Mouse (Mus musculus) CH12.LX (cell line): ENCODE data around the gene Utp20. TPM values are rescaled to one million over a fixed set of nuclear protein-coding genes. Genes with fewer than 3 reads are reported as not detected.

ENCODE experiments used
- DNase-seq: peaks from one replicate; pipeline ENCODE4 v3.0.0-alpha.2; 2013; ENCODE audit errors: extremely low read depth
- H3K27ac ChIP-seq: 2 replicates; pipeline ENCODE4 v1.5.1; 2012; ENCODE audit warnings: low read depth, mild to moderate bottlenecking, control low read depth, moderate library complexity; ENCODE audit not compliant: insufficient read depth
- H3K27me3 ChIP-seq: replicated peaks from 2 replicates; pipeline ENCODE3; 2012; ENCODE audit warnings: inconsistent platforms
- H3K36me3 ChIP-seq, 2 experiments: replicated peaks in 1 of 2; 2 replicates each; pipeline versions ENCODE3 to v1.6.1; 2012; ENCODE audit warnings: inconsistent platforms in 1 of 2, low read length in 1 of 2, mild to moderate bottlenecking in 1 of 2, mixed read lengths in 1 of 2, moderate library complexity in 1 of 2; ENCODE audit not compliant: control insufficient read depth in 1 of 2, insufficient read depth in 1 of 2
- H3K4me1 ChIP-seq, 2 experiments: 2 replicates each; pipeline ENCODE4 v1.6.1; 2012; ENCODE audit warnings: inconsistent platforms in 1 of 2, moderate library complexity in 1 of 2; ENCODE audit not compliant: insufficient read depth in 2 of 2, control insufficient read depth in 1 of 2
- H3K4me2 ChIP-seq: 2 replicates; pipeline ENCODE4 v1.6.1; 2012; ENCODE audit warnings: low read depth, mild to moderate bottlenecking, control low read depth; ENCODE audit not compliant: poor library complexity, insufficient read depth, severe bottlenecking
- H3K4me3 ChIP-seq, 3 experiments: fragments of 150-350 bp in 1 of 3; sonication (generic) in 1 of 3; replicated peaks in 1 of 3; 2 replicates each; pipeline versions ENCODE3 to v1.5.1; 2011 to 2012; ENCODE audit warnings: low read depth in 2 of 3, low read length in 2 of 3, mild to moderate bottlenecking in 2 of 3, moderate library complexity in 2 of 3, control low read depth in 1 of 3, improper control_type of control experiment in 1 of 3, inconsistent platforms in 1 of 3, mixed read lengths in 1 of 3; ENCODE audit not compliant: poor library complexity in 1 of 3
- H3K79me2 ChIP-seq: replicated peaks from 2 replicates; pipeline ENCODE4 v1.6.1; 2012; ENCODE audit warnings: mild to moderate bottlenecking, moderate library complexity; ENCODE audit not compliant: control insufficient read depth, poor library complexity, insufficient read depth, severe bottlenecking; ENCODE audit errors: extremely low read depth
- H3K9ac ChIP-seq: 2 replicates; pipeline ENCODE4 v1.6.1; 2012; ENCODE audit warnings: low read depth, mild to moderate bottlenecking, control low read depth, moderate library complexity; ENCODE audit not compliant: insufficient read depth
- H3K9me3 ChIP-seq: replicated peaks from 2 replicates; pipeline ENCODE3; 2012; ENCODE audit warnings: low read length, inconsistent platforms, mixed read lengths
- BHLHE40 ChIP-seq: IDR thresholded peaks from 2 replicates; pipeline ENCODE4 v1.6.1; 2011; ENCODE audit warnings: mild to moderate bottlenecking, low read depth, low read length, improper control_type of control experiment
- CHD1 ChIP-seq: IDR thresholded peaks from 2 replicates; pipeline ENCODE4 v1.6.1; 2012; ENCODE audit warnings: low read depth, low read length, improper control_type of control experiment, inconsistent platforms
- CTCF ChIP-seq, 2 experiments: IDR thresholded peaks in 1 of 2; conservative IDR thresholded peaks in 1 of 2; 2 replicates each; pipeline ENCODE4 v1.5.1; 2011 to 2012; ENCODE audit warnings: low read depth in 2 of 2, low read length in 2 of 2, improper control_type of control experiment in 1 of 2, inconsistent platforms in 1 of 2, mild to moderate bottlenecking in 1 of 2, moderate library complexity in 1 of 2
- E2F4 ChIP-seq: IDR thresholded peaks from 2 replicates; pipeline ENCODE4 v1.6.1; 2011; ENCODE audit warnings: low read depth, low read length, improper control_type of control experiment; ENCODE audit not compliant: insufficient replicate concordance
- ELF1 ChIP-seq: IDR thresholded peaks from 2 replicates; pipeline ENCODE4 v1.6.1; 2014; ENCODE audit warnings: low read depth, mild to moderate bottlenecking, inconsistent platforms, low read length, improper control_type of control experiment
- EP300 ChIP-seq: IDR thresholded peaks from 2 replicates; pipeline ENCODE4 v1.6.1; 2011; ENCODE audit warnings: low read length, improper control_type of control experiment
- GABPA ChIP-seq: IDR thresholded peaks from 2 replicates; pipeline ENCODE4 v1.6.1; 2012; ENCODE audit warnings: low read depth, low read length, improper control_type of control experiment, inconsistent platforms; ENCODE audit not compliant: insufficient replicate concordance
- HCFC1 ChIP-seq: IDR thresholded peaks from 2 replicates; pipeline ENCODE4 v1.6.1; 2012; ENCODE audit warnings: low read depth, mild to moderate bottlenecking, inconsistent platforms, low read length, improper control_type of control experiment
- IRF4 ChIP-seq: IDR thresholded peaks from 2 replicates; pipeline ENCODE4 v1.6.1; 2014; ENCODE audit warnings: low read depth, mild to moderate bottlenecking, inconsistent platforms, low read length, improper control_type of control experiment
- JUND ChIP-seq: conservative IDR thresholded peaks from 2 replicates; pipeline ENCODE4 v1.6.1; 2011; ENCODE audit warnings: low read depth, low read length, improper control_type of control experiment
- KAT2A ChIP-seq: IDR thresholded peaks from 2 replicates; pipeline ENCODE4 v1.6.1; 2012; ENCODE audit warnings: low read length, improper control_type of control experiment, inconsistent platforms; ENCODE audit not compliant: insufficient replicate concordance
- MAFK ChIP-seq: IDR thresholded peaks from 2 replicates; pipeline ENCODE4 v1.6.1; 2011; ENCODE audit warnings: low read length, improper control_type of control experiment; ENCODE audit not compliant: insufficient replicate concordance
- MAX ChIP-seq: IDR thresholded peaks from 2 replicates; pipeline ENCODE4 v1.6.1; 2011; ENCODE audit warnings: low read length, improper control_type of control experiment
- MEF2A ChIP-seq: IDR thresholded peaks from 2 replicates; pipeline ENCODE4 v1.6.1; 2014; ENCODE audit warnings: low read depth, mild to moderate bottlenecking, inconsistent platforms, low read length, improper control_type of control experiment, borderline replicate concordance
- MXI1 ChIP-seq: IDR thresholded peaks from 2 replicates; pipeline ENCODE4 v1.6.1; 2011; ENCODE audit warnings: mild to moderate bottlenecking, low read depth, low read length, improper control_type of control experiment
- MYC ChIP-seq: IDR thresholded peaks from 2 replicates; pipeline ENCODE4 v1.6.1; 2011; ENCODE audit warnings: low read depth, mild to moderate bottlenecking, improper control_type of control experiment, low read length
- NELFE ChIP-seq: IDR thresholded peaks from 2 replicates; pipeline ENCODE4 v1.6.1; 2011; ENCODE audit warnings: low read depth, low read length, improper control_type of control experiment
- NRF1 ChIP-seq: IDR thresholded peaks from 2 replicates; pipeline ENCODE4 v1.6.1; 2014; ENCODE audit warnings: low read depth, mild to moderate bottlenecking, inconsistent platforms, low read length, improper control_type of control experiment, moderate library complexity
- POLR2A ChIP-seq: IDR thresholded peaks from 2 replicates; pipeline ENCODE4 v1.6.1; 2011; ENCODE audit warnings: low read depth, mild to moderate bottlenecking, improper control_type of control experiment, low read length
- RAD21 ChIP-seq: IDR thresholded peaks from 2 replicates; pipeline ENCODE4 v1.6.1; 2011; ENCODE audit warnings: low read depth, mild to moderate bottlenecking, low read length, improper control_type of control experiment, moderate library complexity
- SMC3 ChIP-seq: IDR thresholded peaks from 2 replicates; pipeline ENCODE4 v1.6.1; 2011; ENCODE audit warnings: low read depth, low read length, improper control_type of control experiment
- TCF12 ChIP-seq: IDR thresholded peaks from 2 replicates; pipeline ENCODE4 v1.6.1; 2014; ENCODE audit warnings: low read depth, mild to moderate bottlenecking, inconsistent platforms, low read length, improper control_type of control experiment
- USF1 ChIP-seq: IDR thresholded peaks from 2 replicates; pipeline ENCODE4 v1.6.1; 2014; ENCODE audit warnings: low read depth, mild to moderate bottlenecking, inconsistent platforms, low read length, improper control_type of control experiment
- ZNF384 ChIP-seq: IDR thresholded peaks from 2 replicates; pipeline ENCODE4 v1.6.1; 2012; ENCODE audit warnings: low read depth, low read length, improper control_type of control experiment, inconsistent platforms
- dilution Hi-C: fragments of 300-500 bp; cut with MboI; formaldehyde crosslinking; loops from 2 replicates; pipeline ENCODE4 v1.14.3; 2020; ENCODE audit warnings: low sequenced_read_pairs; ENCODE audit not compliant: extremely low pct_unique_long_range_greater_than_20kb, extremely low pct_ligation_motif_present
- in situ Hi-C: fragments of 300-500 bp; cut with MboI; formaldehyde crosslinking; loops from 3 replicates; pipeline ENCODE4 v1.14.3; 2019; ENCODE audit warnings: low sequenced_read_pairs, low pct_ligation_motif_present, low pct_unique_long_range_greater_than_20kb, mixed read lengths
- polyA plus RNA-seq: library from polyadenylated mRNA; unstranded; fragments of >175 nt; gene quantifications from 2 replicates; pipeline ENCODE4 v1.2.1, GENCODE M21; 2012; ENCODE audit warnings: low read depth; ENCODE audit not compliant: insufficient read length
- total RNA-seq, 2 experiments: library from RNA; depleted of rRNA; stranded (reverse); fragments of 300-350 nt in 1 of 2; fragments of >200 nt in 1 of 2; gene quantifications; 2 replicates each; pipeline ENCODE4 v1.2.3; 2012 to 2014

The Utp20 gene
- total and polyA plus RNA-seq, 3 experiments, result 40.1 to 70.4 (median 43.0) TPM

DNA sequence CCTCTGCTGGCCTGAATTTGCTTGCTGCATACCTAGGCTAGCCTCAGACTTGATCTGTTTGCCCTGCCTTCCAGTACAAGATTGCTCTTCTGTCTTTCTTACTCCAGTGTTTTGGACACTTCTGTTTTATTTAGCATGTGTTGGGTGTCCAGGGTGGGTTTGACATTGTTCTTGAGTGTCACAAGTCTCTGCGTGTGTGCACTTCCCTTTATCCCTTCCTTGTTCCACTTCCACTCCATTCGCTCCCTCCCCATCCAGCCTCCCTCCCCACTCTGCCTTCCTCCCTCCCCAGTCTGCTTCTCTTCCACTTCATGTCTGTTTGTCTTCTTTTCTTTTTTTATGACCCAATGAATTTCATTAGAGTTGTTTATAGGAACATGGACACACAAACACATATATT lies 85.2 kb downstream of the Utp20 start:
- H3K4me3 ChIP-seq, result no peak overlapping the region
- H3K9me3 ChIP-seq, result no peaks in the 10 kb centered on the region
- no peak overlapping the region for H3K4me2 ChIP-seq
- in situ Hi-C loops (no loop called here), dilution Hi-C loops (no loop called here)
- no peak overlapping the region for H3K27ac ChIP-seq
- no peak for TF ChIP-seq CHD1
- no peak for TF ChIP-seq SMC3
- no peak for TF ChIP-seq MYC
- no peak for TF ChIP-seq POLR2A
- TF ChIP-seq GABPA, result no peak
- no peak for TF ChIP-seq E2F4
- no peak for TF ChIP-seq BHLHE40
- TF ChIP-seq NRF1, result no peak
- no peak for TF ChIP-seq RAD21
- TF ChIP-seq MEF2A, result no peak
- TF ChIP-seq ELF1, result no peak
- no peak for TF ChIP-seq TCF12
- TF ChIP-seq KAT2A, result no peak
- no peak for TF ChIP-seq USF1
- TF ChIP-seq NELFE, result no peak
- DNase-seq, result no peak
- no peaks in the 10 kb centered on the region for H3K79me2 ChIP-seq
- no peaks in the 10 kb centered on the region for H3K27me3 ChIP-seq
- peaks cover 38 to 75% of the 10 kb centered on the region in 2 experiments for H3K36me3 ChIP-seq
- H3K4me1 ChIP-seq, result no peaks in the 10 kb centered on the region
- H3K9ac ChIP-seq, result no peak overlapping the region

DNA sequence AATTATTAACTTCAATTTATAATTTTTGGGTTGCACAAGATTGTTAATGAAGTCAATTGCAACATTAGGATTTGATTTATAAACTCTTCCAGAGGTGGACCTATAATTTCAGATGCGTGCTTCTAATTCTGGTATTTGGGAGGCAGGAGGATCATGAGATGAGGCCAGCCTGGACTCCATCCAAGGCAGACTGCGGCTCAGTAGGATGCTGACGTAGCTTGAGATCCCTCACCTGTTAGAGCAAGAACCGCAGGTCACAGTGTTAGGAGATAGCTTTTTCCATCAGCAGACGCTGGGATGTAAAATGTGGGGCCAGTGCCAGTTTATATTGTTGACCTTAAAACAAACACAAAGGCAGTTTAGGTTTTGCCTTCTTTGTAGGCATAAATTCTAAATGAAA lies 85.8 kb downstream of the Utp20 start:
- in situ Hi-C loops (no loop called here), dilution Hi-C loops (no loop called here)
- no peak overlapping the region for H3K27ac ChIP-seq
- no peak overlapping the region for H3K4me2 ChIP-seq
- peaks cover 38 to 75% of the 10 kb centered on the region in 2 experiments for H3K36me3 ChIP-seq
- no peak for DNase-seq
- no peaks in the 10 kb centered on the region for H3K27me3 ChIP-seq
- no peaks in the 10 kb centered on the region for H3K9me3 ChIP-seq
- TF ChIP-seq MAFK, result no peak
- TF ChIP-seq GABPA, result no peak
- no peak for TF ChIP-seq HCFC1
- no peak for TF ChIP-seq ELF1
- no peak for TF ChIP-seq JUND
- no peak for TF ChIP-seq CHD1
- no peak for TF ChIP-seq NRF1
- TF ChIP-seq CTCF (conservative IDR thresholded peaks at IDR 0.05 in 1 of 2, IDR thresholded peaks at IDR 0.05 in 1 of 2; ENCODE audit: low read depth in 2 of 2, low read length in 2 of 2), result no peak
- no peak for TF ChIP-seq SMC3
- TF ChIP-seq MAX, result no peak
- no peak for TF ChIP-seq MXI1
- no peak for TF ChIP-seq EP300
- TF ChIP-seq ZNF384, result no peak
- no peak for TF ChIP-seq IRF4
- no peaks in the 10 kb centered on the region for H3K79me2 ChIP-seq
- no peaks in the 10 kb centered on the region for H3K4me1 ChIP-seq
- no peak overlapping the region for H3K4me3 ChIP-seq
- no peak overlapping the region for H3K9ac ChIP-seq
